Comparison of ENCODE assay signal across 10 mouse cellular contexts in the genomic region with DNA sequence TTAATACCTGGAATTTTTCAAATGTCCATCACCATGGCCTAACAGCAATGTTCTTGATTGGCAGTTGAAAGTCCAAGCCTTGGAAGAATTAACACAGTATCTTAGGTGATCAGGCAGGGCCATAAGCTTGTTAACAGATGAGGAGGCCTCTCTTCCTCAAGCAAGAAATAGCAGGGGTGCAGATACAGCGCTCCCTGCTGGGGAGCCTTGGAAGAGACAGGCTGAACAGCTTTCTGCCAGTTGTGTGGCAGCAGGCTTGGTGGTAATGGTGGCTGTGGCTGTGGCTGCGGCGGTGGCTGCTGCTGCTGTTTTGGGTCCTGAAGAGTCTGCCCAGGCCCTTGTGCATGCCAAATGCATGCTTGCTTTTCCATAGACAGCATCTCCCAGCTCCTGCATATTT.
A peak's percentile ranks its signal among the peaks of the same experiment; 100 is the strongest.
DNase-seq lines count a peak whose midpoint lies in the region; ATAC-seq and TF ChIP-seq lines count a peak whose summit lies in the region.
"Had no signal": no experiment of that assay in that cellular context is flagged by ENCODE, and none has a peak within 500 bp of the region (broad histone marks: within the 10 kb centered on the region; RNA-seq: fewer than 3 reads in every experiment).

No protein-coding gene starts in this region.

- H3K27ac ChIP-seq in hindbrain, embryonic 14.5 days: no peak overlapping the region
- no peak overlapping the region for H3K27ac ChIP-seq in hindbrain, embryonic 13.5 days
- no peak overlapping the region for H3K27ac ChIP-seq in ES-Bruce4 (ENCODE audit: insufficient read depth, low read length)
- H3K27ac ChIP-seq: embryonic facial prominence, embryonic 12.5 days; limb, embryonic 13.5 days had no signal

- peak; percentile 85 for TF ChIP-seq CTCF in ES-Bruce4 (IDR thresholded peaks at IDR 0.05; ENCODE audit: low read depth, low read length)

- no peak overlapping the region for H3K4me2 ChIP-seq in hindbrain, embryonic 14.5 days (replicated peaks)
- H3K4me2 ChIP-seq in hindbrain, embryonic 13.5 days: no peak overlapping the region
- no peak overlapping the region for H3K4me2 ChIP-seq in myocyte (ENCODE audit: low read depth)
- H3K4me2 ChIP-seq: embryonic facial prominence, embryonic 12.5 days; limb, embryonic 13.5 days had no signal

- no peak for ATAC-seq in hindbrain, embryonic 14.5 days (ENCODE audit: low FRiP score)
- ATAC-seq in hindbrain, embryonic 13.5 days (ENCODE audit: low FRiP score): no peak
- ATAC-seq in granulocyte monocyte progenitor cell, adult 5-6 weeks (replicated peaks; ENCODE audit: poor library complexity, severe bottlenecking): peak; percentile 77

- no peaks in the 10 kb centered on the region for H3K79me2 ChIP-seq in myocyte (ENCODE audit: control insufficient read depth, insufficient read depth)

- peaks cover 72% of the 10 kb centered on the region for H3K36me3 ChIP-seq in hindbrain, embryonic 14.5 days (replicated peaks; ENCODE audit: control insufficient read depth, insufficient read depth)
- peaks cover 58% of the 10 kb centered on the region for H3K36me3 ChIP-seq in hindbrain, embryonic 13.5 days
- H3K36me3 ChIP-seq in ES-Bruce4 (ENCODE audit: control insufficient read depth, insufficient read depth, low read length, poor library complexity, severe bottlenecking): peaks cover 38% of the 10 kb centered on the region
- H3K36me3 ChIP-seq in myocyte (ENCODE audit: control insufficient read depth, insufficient read depth): peaks cover 45% of the 10 kb centered on the region

- TF ChIP-seq POLR2A in ES-Bruce4 (IDR thresholded peaks at IDR 0.05; ENCODE audit: insufficient read depth, low read length) (no peak), myocyte (IDR thresholded peaks at IDR 0.05; ENCODE audit: insufficient read length, low read depth) (no peak)

- H3K9me3 ChIP-seq in hindbrain, embryonic 14.5 days (ENCODE audit: control insufficient read depth, low read length): no peaks in the 10 kb centered on the region
- no peaks in the 10 kb centered on the region for H3K9me3 ChIP-seq in hindbrain, embryonic 13.5 days
- H3K9me3 ChIP-seq in ES-Bruce4 (replicated peaks; ENCODE audit: control insufficient read depth, insufficient read depth, low read length, poor library complexity, severe bottlenecking): no peaks in the 10 kb centered on the region
- H3K9me3 ChIP-seq: embryonic facial prominence, embryonic 12.5 days; limb, embryonic 13.5 days had no signal

- no peak overlapping the region for H3K9ac ChIP-seq in hindbrain, embryonic 14.5 days
- H3K9ac ChIP-seq in hindbrain, embryonic 13.5 days: no peak overlapping the region
- no peak overlapping the region for H3K9ac ChIP-seq in ES-Bruce4 (ENCODE audit: low read depth, poor library complexity, severe bottlenecking)
- H3K9ac ChIP-seq: embryonic facial prominence, embryonic 12.5 days; limb, embryonic 13.5 days had no signal

- no peaks in the 10 kb centered on the region for H3K27me3 ChIP-seq in hindbrain, embryonic 14.5 days (ENCODE audit: control insufficient read depth, insufficient read depth, low read length)
- no peaks in the 10 kb centered on the region for H3K27me3 ChIP-seq in hindbrain, embryonic 13.5 days
- H3K27me3 ChIP-seq in ES-Bruce4 (ENCODE audit: control insufficient read depth, insufficient read depth, low read length, poor library complexity, severe bottlenecking) (no peaks in the 10 kb centered on the region), myocyte (ENCODE audit: control insufficient read depth, insufficient read depth, insufficient read length) (no peaks in the 10 kb centered on the region)
- H3K27me3 ChIP-seq: embryonic facial prominence, embryonic 12.5 days; limb, embryonic 13.5 days had no signal

- peak; percentile 49 for DNase-seq in hindbrain, embryonic 14.5 days (ENCODE audit: low spot score)
- peak; percentile 49 for DNase-seq in c-Kit-positive CD71-negative TER-119-negative erythroid progenitor cells, embryonic 14.5 days (ENCODE audit: low read depth)
- DNase-seq in kidney, postnatal 4 days: peak; percentile 74 to 80
- DNase-seq in thymus, postnatal 10 days (ENCODE audit: low spot score in 2 of 2): peak; percentile 37 to 65

- TF ChIP-seq EP300 in ES-Bruce4 (IDR thresholded peaks at IDR 0.05; ENCODE audit: insufficient read depth, low read depth, low read length): no peak

- WGBS in hindbrain, embryonic 14.5 days: 79% methylated on average over 3 of the region's 3 CpGs
- WGBS in hindbrain, embryonic 13.5 days: 76% methylated on average over 3 of the region's 3 CpGs

- H3K4me1 ChIP-seq in hindbrain, embryonic 14.5 days (replicated peaks; ENCODE audit: control insufficient read depth, insufficient read depth, low read length): no peaks in the 10 kb centered on the region
- peaks cover 12% of the 10 kb centered on the region for H3K4me1 ChIP-seq in hindbrain, embryonic 13.5 days (replicated peaks)
- no peaks in the 10 kb centered on the region for H3K4me1 ChIP-seq in ES-Bruce4 (ENCODE audit: control insufficient read depth, insufficient read depth, low read length)
- H3K4me1 ChIP-seq: embryonic facial prominence, embryonic 12.5 days had no signal

- H3ac ChIP-seq in myocyte (ENCODE audit: control insufficient read depth, insufficient read length): no peak overlapping the region

- H3K4me3 ChIP-seq in hindbrain, embryonic 14.5 days (replicated peaks; ENCODE audit: low read length): no peak overlapping the region
- no peak overlapping the region for H3K4me3 ChIP-seq in hindbrain, embryonic 13.5 days
- H3K4me3 ChIP-seq in ES-Bruce4 (ENCODE audit: low read depth, low read length) (no peak overlapping the region), myocyte (no peak overlapping the region)
- H3K4me3 ChIP-seq: embryonic facial prominence, embryonic 12.5 days; limb, embryonic 13.5 days had no signal

TF ChIP-seq in myocyte, 11 proteins besides CTCF, POLR2A, EP300 and RAD21:
- TF ChIP-seq POLR2AphosphoS2 (IDR thresholded peaks at IDR 0.05; ENCODE audit: insufficient read length, low read depth) (peak; percentile 48), MYOD1 (IDR thresholded peaks at IDR 0.05; ENCODE audit: control insufficient read depth in 1 of 3, insufficient read length in 2 of 3, low read depth in 2 of 3) (no peak), MYOG (IDR thresholded peaks at IDR 0.05; ENCODE audit: control insufficient read depth in 1 of 3, insufficient read depth in 1 of 3, insufficient read length in 2 of 3, low read depth in 2 of 3) (no peak), CEBPB (IDR thresholded peaks at IDR 0.05; ENCODE audit: insufficient read depth, poor library complexity, severe bottlenecking) (no peak), TCF3 (IDR thresholded peaks at IDR 0.05; ENCODE audit: insufficient read length, low read depth) (no peak), E2F4 (IDR thresholded peaks at IDR 0.05; ENCODE audit: insufficient read depth) (no peak)
